Mouse (Mus musculus): ENCODE data around the gene Olfr639.
"Not testable (repeated sequence)": the region's sequence is repeated elsewhere in the genome, so short reads cannot be mapped to it uniquely, and the experiment has no call there.

Olfr639 gene

GRCm38 (mm10) chr7:104017203-104017602, at the start of gene Olfr639:
Gene Olfr639, minus strand, starts transcription at chr7:104017303.
- DNase-seq (ENCODE audit: low spot score), result no peak

GRCm38 (mm10) chr7:104061345-104061744, 44.2 kb upstream of the Olfr639 start, which contains the start of gene 4930516K23Rik:
Gene 4930516K23Rik, minus strand, starts transcription at chr7:104061445.
- DNase-seq (ENCODE audit: low spot score), result no peak

GRCm38 (mm10) chr7:104059215-104059614, 42.1 kb upstream of the Olfr639 start:
- no peak for DNase-seq (ENCODE audit: low spot score)

- DNase-seq (ENCODE audit: low spot score), result no peak
Observed at GRCm38 (mm10) chr7:104052566-104052965, 35.5 kb upstream of the Olfr639 start, which contains the start of gene Olfr642. Gene Olfr642, minus strand, starts transcription at chr7:104052666.

- no peak for DNase-seq (ENCODE audit: low spot score)
Observed at GRCm38 (mm10) chr7:104050745-104051144, 33.6 kb upstream of the Olfr639 start.

GRCm38 (mm10) chr7:104035145-104035544, 18.0 kb upstream of the Olfr639 start, which contains the start of gene Olfr641:
Gene Olfr641, plus strand, starts transcription at chr7:104035445.
- no peak for DNase-seq (ENCODE audit: low spot score)

GRCm38 (mm10) chr7:104026978-104027377, 9.9 kb upstream of the Olfr639 start:
- no peak for DNase-seq (ENCODE audit: low spot score)

- DNase-seq (ENCODE audit: low spot score), result no peak
Observed at GRCm38 (mm10) chr7:104025473-104025872, 8.4 kb upstream of the Olfr639 start, which contains the start of gene Olfr640. Gene Olfr640, minus strand, starts transcription at chr7:104025573.

- no peak for DNase-seq (ENCODE audit: low spot score)
Observed at GRCm38 (mm10) chr7:104021651-104022050, 4.5 kb upstream of the Olfr639 start.

- DNase-seq (ENCODE audit: low spot score), result no peak
Observed at GRCm38 (mm10) chr7:104018953-104019352, 1.9 kb upstream of the Olfr639 start.

- DNase-seq (ENCODE audit: low spot score), result no peak
Observed at GRCm38 (mm10) chr7:103999124-103999523, 18.0 kb downstream of the Olfr639 start.

GRCm38 (mm10) chr7:103998446-103998845, 18.7 kb downstream of the Olfr639 start, which contains the start of gene Olfr638:
Gene Olfr638, plus strand, starts transcription at chr7:103998746.
- no peak for DNase-seq (ENCODE audit: low spot score)

GRCm38 (mm10) chr7:103971782-103972181, 45.3 kb downstream of the Olfr639 start:
- no peak for DNase-seq (ENCODE audit: low spot score)

GRCm38 (mm10) chr7:103970852-103971251, 46.3 kb downstream of the Olfr639 start, which contains the start of gene Olfr635:
Gene Olfr635, plus strand, starts transcription at chr7:103971152.
- no peak for DNase-seq (ENCODE audit: low spot score)

- DNase-seq (ENCODE audit: low spot score), result not testable (repeated sequence)
Observed at GRCm38 (mm10) chr7:103966873-103967272, 50.2 kb downstream of the Olfr639 start.

All from left cerebral cortex, adult 11 months (tissue).